Mouse (Mus musculus): Measurements from ENCODE around the gene Cyp17a1. TPM values are rescaled to one million over a fixed set of nuclear protein-coding genes. Genes with fewer than 3 reads are reported as not detected.

The Cyp17a1 gene
- polyA plus RNA-seq, 2 experiments from 2014 or later: not detected

DNA sequence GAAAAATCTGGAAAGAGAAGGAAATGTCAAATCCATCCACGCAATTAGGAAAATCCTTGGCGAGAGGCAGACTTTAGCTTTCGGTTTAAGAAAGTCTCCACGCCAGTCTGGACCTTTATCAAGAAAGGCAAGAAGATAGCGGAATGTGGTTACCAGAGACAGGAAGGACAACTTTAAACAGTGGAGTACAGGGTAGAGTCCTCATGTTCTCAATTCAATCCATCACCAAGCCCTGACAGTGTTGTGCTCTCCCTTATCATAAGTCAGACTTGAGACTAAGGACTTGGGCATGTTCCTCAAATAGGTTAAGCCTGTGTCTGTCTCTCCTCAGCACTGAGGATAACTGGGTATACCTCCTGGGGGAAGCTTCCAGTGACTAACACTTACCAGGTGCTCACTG is 3.2 kb downstream of the Cyp17a1 start:
- ATAC-seq: no peak

DNA sequence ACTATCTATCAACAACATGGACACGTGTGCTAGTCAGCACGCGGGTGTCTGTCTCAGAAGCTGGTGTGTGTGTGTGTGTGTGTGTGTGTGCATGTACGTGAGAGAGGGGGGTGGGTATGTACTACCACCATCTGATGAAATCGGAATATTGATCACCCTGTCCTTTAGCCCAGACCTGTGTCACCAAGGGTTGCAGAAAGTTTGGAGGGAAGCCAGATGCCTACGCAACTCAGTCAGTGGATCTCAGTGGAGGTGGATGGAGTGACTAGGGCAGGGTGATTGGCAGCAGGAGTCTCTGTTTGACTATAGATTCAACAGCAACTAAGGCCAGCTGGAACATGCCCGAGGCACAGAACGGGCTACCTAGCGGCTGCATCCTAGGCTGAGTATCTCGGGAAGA is 4.7 kb downstream of the Cyp17a1 start:
- no peak for ATAC-seq

DNA sequence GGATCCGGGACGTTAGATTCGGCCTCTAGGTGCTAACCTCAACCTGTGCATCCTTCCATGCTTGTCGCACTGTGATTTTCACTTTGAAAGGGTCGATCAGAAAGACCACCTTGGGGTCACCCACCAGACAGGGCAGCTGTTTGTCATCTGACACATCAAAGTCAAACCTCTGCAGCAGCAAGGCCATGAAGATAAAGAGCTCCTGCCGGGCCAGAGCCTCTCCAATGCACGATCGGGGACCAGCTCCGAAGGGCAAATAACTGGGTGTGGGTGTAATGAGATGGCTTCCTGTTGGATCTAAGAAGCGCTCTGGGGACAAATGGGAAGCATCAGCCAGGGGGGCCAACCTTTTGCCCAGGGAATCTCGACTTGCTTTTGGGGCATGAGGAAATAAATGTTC is 5.7 kb downstream of the Cyp17a1 start:
- ATAC-seq: no peak

DNA sequence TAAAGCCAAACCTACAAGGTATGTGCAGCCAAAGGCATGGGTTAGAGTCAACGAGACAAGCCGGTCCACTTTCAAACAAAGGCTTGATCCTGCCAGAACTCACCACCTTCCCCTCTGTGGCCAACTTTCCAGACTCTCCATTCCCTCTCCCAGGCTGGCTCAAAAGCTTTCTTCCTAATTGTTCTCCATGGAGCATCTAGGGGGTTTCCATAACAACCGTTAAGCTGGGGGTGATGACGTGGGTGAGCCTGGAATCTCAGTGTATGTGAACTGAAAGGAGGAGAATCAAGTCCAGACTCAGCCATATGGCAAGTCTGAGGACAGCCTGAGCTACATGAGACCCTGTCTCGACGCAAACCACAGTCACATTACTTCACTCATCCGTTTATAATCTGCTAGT is 7.5 kb downstream of the Cyp17a1 start:
- ATAC-seq: no peak

DNA sequence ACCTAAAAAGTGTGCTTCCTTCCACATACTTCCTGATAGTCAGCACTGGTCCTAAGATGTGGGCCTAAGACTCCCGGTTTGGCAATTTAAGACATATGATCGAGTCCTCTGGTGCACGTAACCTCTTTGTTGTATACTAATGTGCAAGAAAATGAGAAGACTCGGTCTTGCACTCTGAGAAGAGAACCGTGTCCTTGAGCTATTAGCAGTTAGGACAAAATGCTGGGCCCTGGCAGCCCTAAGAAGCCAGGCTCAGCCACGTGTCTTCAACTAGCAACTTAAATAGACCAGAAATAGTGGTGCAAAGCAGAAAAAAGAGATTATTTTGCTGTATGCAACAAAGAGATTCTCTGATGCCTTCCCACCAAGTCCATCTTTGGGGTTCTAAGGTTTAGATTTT is 10.2 kb downstream of the Cyp17a1 start:
- ATAC-seq: no peak

DNA sequence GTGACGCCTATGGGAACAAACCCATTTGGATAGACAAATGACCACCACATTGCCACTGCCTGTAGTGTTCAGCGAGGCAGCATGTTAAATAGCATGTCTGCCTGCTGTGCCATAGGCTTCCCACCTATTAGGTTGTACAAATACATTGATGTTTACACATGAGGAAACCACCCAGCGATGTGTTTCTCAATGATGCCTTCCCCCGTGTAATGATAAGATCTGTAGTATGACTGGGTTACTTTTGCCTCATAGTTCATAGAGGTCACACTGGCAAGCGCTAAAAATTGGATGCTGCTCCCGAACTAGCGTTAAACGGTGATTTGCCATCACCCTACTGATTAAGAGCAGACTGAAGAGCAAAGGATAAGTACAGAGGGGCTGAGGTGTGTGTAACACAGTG is 10.8 kb downstream of the Cyp17a1 start:
- ATAC-seq: no peak

DNA sequence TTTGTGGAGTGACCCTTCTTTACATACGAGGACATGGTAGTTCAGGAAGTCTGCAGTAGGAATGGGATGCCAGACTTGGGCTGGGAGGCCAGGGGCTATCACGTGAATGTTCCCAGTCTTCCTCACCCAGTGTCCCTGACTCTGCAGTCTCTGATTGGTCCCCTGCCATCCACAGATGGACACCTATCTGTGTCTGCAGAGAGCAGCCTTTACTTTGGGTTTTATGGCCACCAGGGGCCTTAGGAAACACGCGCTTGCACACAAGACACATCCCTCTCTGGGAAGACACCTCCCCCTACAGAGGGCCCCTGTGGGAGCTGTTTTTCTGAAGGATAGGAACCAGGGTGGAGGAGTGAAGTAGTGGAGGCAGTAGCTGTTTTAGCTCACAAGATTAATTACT is 11.5 kb downstream of the Cyp17a1 start:
- ATAC-seq: no peak

DNA sequence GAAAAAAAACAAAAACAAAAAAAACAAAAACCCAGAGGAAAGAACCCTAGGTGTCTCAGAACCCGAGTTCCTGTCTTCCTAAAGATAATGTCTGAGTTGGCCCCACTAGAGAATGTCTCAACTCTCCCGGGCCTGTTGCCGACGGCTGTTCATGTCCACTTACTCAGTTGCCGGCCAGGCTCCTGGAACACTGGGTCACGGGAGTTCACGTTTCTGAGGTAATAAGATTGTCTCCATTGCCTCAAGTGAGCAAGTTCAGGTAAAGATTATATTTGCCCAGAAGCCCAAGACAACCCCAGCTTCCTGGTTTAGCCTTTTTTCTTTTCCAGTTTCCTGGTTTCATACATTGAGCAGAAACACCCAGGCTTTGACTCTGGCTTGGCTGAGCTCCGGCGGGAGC is 14.1 kb downstream of the Cyp17a1 start:
- ATAC-seq: no peak

DNA sequence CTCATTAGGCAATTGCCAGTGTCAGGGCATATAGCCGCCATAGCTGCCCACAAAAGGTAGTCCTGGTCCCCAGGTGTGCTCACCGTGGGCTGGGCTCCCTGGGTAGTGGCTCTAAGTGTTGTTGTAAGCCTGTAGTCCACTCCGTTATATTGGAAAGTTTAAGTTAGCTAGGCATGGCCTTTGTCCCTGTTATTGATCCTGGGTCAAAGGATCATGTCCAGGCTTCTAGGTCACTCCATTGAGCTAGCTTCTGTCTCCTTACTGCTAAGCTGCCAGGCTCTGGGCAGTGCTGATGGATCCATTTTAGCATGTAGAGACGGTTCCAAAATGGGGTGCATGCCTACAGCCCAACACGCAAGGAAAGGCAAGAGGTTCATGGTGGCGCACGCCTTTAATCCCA is 14.6 kb downstream of the Cyp17a1 start:
- no peak for ATAC-seq

DNA sequence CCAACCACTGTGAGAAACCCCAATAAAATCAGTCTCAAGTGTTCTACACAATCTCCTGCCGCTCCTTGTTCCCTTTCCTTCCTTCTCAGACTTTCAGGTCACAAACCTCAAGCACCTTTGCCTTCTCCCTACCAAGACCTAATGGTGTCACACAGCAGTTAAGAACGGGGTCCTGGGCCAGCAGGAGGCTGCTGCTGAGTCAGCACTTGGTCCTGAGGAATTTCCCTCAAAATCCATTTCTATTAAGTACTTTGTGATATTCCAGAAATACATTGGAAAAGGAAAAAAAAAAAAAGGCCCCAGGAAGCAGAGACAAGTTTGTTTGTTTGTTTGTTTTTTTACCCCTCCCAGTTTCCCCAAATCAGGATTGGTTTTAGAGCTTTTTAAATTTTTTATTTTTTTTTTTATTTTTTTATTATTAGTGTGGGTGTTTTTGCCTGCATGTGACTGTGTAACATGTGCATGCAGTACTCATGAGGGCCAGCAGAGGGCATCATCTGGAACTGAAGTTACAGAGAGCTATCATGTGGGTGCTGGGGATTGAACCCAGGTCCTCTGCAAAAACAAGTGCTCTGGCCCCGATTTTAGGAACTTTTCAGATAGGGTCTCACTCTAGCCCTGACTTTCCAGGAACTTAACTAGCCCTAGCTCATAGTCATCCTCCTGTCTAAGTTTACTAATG is 15.5 kb downstream of the Cyp17a1 start:
- ATAC-seq: no peak

DNA sequence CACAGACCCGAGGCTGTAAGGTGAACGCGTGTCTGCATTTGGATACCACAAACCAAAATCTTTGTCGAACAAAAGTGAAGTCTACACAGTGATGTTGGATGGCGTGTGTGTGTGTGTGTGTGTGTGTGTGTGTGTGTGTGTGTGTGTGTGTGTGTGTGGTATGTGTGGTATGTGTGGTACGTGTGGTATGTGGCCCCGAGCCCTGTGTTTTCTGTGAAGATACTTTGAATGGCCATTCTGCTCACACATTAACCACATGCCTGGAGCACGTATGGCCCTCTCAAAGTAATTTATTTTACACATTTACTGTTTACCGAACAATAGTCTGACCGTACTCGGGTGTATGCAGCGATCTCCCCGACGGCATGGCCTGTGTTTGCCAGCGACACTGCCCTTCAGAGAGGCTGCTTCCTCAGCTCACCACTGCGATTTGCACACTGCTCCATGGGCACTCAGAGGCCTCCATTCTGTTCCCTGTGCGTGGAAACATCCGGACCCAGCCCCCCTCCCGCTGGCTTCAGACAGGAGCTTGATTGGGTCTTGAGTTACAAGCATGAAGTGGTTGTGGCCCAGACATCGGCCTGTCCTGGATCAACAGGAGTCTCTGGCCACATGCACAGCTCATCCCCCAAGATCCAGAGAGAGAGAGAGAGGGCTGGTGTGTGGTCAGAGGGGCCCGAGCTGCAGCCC is 16.7 kb downstream of the Cyp17a1 start:
- ATAC-seq: no peak

DNA sequence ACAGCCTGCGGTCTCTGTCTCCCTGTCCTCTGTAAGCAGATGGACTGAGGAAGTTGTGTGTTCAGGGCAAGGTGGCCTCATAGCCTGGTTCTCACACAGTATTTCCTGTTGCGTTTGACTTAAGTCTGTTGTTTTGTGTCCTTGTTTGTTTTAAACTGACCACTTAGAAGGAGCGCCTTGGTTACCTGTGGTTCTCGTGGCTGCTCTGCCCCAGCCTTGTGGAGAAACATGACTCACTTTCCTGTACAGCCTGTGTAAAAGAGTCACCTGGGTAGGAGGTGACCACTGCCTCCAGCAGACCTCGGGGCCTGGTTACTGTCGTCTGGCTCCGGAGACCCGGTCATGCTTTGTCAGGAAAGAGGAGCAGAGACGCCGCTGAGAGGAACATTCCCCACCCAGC is 17.3 kb downstream of the Cyp17a1 start:
- ATAC-seq: no peak

DNA sequence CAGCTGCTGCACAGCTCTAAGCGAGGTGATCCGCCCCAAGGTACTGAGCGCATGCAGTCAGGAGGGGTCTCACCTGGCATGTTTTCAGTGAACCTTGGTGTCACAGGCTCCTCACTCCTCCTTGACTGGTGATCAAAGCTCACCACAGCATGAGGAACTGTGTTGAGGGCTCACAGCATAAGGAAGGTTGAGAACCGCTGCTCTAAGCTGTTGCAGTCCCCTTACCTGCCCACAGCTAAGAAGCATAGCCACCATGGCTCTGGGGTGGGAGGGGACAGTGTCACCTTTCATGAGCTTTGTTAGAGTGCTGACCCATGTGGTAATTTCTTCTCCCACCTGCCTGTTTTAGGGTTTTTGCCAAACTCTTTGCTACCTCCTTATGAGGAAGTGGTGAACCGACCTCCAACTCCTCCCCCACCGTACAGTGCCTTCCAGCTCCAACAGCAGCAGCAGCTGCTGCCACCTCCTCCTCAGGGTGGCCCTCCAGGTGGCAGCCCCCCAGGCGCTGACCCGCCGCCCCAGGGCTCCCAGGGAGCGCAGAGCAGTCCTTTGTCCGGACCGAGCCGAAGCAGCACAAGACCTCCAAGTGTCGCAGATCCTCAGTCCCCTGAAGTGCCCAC is 19.2 kb downstream of the Cyp17a1 start:
- no peak for ATAC-seq

DNA sequence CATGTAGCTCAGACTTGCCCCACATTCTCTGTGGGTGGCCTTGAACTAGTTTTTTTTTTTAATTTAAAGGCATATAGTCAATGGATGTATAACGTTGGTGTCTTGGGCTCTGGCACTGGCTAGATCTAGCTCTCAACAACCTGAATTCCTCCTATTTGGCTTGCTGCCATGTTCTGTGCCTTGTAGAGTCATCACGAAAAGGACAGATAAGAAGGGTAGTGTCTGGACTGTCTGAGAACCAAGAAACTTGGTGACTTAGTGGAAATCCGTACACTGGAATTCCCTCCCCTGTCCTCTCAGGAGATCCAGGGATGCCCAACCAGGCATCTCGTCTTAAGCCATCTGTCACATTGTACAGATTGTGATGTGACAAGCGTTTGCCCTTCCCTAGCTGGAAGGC is 19.8 kb downstream of the Cyp17a1 start:
- ATAC-seq: no peak

DNA sequence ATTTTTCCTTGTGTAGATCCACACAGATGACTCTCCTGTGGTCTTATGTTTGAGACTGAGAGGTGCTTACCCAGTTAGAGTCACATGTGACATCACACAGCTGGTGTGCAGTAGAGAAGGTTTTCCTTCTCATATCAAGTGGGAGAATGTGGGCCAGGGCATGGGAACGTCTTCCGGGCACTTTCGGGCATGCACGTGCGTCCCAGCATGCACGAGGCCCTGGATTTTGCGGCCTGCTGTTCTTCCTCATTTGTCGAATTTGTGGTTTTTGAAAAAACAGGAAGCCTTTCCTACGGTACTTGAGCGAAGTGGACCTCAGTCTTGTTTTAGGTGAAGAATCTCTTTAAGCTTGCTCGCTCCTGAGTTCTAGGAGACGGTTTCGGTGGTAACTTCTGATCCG is 24.4 kb downstream of the Cyp17a1 start:
- no peak for ATAC-seq

DNA sequence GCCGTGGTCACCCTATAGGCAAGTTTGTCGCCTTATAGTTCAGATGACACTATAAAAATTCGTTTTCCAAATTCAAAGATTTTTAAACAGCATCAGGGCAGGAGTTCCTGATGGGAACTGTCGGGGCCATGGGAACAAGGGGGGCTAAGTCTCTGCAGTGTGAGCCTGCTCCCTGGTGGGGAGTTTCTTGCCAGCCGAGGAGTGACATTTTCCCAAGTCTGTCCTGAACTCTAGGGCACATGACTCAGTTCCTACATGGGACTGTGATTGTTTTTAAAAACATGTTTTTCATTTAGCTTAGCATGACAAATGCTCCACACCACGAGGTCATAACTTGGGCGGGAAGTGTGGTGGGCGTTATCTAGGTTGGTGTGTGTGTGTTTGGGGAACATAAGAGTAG is 25.1 kb downstream of the Cyp17a1 start:
- no peak for ATAC-seq

DNA sequence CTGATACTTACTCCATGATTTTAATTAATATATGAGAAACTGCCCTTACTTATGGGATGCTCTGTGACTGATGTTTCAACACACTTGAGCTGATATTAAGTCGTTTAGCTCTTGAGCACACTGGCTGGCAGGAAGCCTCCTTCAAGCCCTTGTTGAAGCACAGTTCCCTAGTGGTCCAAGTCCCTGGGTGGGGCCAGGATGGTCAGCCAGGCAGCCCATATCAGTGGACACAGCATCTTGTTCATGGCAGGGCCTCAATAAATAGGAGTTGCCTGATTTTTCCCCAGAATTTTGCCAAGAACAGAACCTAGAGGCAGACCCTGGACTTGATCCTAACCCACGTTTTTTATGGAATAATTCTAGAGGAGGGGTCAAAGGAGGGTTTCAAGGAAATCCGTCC is 25.7 kb downstream of the Cyp17a1 start:
- ATAC-seq: no peak

DNA sequence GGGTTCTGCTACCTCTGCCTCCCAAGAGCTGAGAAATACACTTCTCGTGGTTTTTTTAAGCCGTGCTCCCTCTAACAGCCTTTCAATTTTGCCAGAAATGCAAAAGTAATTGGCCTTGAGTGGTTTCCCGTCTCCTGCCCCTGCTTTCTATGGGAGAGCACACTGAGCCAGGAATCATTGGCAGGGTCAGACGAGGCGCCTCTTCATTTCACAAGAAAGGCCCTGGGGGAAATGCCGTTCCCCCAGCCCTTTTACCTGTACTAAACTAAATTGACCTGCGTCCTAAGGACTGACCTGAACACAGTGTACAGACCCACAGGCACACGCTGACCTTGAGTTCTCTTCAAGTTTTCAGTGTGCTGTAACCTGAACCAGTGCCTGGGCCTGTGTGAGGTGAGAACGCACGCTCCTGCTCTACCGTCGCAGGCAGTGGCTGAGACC is 26.9 kb downstream of the Cyp17a1 start:
- no peak for ATAC-seq

DNA sequence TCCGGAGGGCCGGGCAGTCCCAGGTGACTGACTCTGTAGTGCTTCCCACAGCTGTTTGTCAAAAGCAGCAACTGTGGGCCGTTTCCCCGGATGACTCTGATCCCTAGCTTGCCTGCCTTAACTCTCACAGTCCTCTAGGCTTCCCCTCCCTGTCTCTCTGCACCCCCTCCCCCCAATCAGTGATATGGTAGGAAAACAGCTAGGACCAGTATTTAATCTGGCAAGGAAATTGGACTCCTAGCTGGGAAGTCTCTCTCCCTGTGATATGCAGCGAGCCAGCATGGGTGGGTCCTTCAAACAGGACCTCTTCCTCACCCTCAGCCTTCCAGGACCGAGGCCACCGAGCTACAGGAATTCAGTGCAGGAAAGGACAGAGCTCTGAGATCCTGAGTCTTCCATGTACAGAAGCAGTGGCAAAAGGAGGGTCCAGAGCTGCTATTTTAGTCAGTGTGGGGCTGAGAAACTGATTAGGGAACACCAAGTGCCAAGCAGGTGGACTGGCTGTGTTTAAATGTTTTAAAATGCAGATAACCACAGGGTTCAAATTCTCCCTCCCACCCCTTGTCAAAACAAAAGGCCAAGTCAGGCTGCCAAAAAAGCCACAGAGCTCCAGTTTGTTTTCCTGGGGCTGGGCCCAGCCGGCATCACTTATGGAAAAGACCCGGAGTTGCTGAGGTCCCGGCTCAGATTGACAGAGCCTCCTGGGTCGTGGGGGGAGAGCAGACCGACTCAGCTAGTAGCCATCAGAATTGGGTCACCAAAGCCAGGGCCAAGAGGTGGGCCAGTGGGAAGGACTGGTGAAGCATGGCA is 28.0 kb downstream of the Cyp17a1 start:
- ATAC-seq: no peak

DNA sequence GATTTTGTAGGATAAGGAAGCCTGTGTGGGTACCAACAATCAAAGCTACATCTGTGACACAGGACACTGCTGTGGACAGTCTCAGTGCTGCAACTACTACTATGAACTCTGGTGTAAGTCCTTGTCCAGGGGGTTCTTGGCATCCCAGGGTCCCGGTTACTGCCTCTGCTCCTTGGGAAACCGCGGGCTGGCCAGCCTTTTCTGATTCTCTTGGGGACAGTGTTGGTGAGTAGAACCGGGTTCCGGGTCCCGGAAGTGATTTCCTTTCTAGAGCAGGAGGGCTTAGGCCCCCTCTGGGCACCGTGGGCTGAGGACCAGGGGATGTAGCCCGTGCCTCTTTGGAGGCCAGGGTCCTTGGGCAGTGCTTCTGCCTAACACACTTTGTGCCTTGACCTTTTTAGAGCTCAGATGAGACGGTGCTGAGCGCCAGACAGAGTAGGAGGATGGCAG is 28.6 kb downstream of the Cyp17a1 start:
- no peak for ATAC-seq

DNA sequence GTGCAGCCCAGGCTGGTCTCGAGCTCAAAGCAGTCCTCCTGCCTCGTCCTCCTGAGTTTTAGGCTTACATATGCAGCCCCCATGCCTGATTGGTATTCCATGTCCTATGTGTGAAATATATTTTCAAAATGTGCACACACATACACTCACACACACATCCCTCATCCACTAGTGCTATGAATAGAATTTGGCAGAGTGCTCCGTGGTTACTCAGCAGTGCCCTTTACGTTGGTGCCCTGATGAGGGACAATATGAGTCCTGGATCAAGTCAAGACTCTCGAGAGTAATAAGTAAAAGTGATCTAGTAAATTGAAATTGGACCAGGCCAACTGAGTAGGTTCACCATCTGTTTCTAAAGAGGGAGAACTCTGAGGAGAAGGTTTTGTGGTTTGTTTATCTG is 29.7 kb downstream of the Cyp17a1 start:
- no peak for ATAC-seq

DNA sequence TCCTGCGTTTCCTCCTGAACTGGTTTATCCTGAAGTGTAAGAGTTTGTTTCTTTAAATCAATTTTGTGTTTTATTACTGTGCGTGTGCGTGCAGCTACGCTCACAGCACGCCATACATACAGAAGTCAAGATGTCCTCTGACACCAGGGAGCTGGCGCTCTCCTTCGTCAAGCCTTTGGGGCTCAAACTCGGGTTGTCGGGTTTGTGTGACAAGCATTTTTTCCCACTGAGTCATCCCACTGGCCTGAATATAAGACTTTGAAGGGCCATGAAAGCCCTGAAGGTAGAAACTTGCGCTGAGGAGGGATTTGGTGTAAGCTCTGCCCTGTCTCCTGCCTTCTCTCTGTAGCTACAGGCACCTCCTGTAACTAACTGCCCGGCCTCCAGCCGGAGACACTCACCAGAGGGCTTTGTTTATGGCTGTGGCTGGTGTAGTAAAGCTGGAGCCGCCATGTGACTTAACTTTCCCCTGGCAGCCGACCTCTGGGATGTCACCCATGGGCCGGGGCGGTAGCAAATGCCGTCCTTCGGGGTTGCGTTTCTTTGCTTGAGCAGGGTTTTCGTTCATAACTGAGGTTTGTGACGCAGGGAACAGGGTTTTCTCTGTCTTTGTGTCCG is 30.7 kb downstream of the Cyp17a1 start:
- no peak for ATAC-seq
